Comparison of ENCODE assay signal across 10 mouse cellular contexts in the genomic region with DNA sequence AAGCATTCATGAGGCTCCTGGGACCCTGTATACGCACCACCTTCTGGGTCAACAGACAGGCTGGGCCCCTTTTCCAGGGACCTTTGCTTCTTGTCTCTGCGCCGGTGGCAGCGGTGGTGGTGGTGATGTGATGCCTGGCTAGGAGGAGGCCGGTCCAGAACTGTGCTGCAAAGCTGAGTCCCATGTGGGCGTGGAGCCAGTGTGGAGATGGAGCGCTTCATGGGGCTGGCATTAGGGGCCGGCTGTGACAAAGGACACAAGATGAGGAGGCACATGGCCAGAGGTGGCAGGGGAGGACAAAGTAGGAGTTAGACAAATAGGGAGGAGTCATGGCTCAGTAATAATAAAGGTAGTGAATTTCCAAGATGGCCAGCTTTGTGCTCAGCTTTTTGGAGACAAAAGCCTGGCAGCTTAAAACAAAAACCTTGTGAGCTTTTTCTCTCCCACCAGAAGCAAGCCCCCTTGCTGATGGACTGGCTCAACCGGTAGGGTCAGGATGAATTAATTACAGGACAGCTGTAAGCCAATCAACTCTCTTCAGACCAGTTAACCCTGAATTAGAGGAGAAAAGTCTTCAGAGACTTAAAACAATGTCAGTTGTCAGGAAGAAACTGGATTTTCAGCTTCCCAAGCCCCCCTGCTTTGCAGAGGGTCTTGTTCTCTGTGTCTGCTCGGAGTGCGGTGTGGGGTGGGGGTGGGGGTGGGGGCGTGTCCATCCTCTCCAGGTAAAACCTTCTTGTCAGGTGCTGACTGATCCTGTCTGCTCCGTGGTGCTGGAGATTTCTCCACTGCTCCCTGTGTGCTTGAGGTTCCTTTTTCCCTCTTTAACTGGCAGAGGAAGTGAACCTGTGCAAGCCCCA.
DNase-seq lines count a peak whose midpoint lies in the region; ATAC-seq and TF ChIP-seq lines count a peak whose summit lies in the region.
"Had no signal": no experiment of that assay in that cellular context is flagged by ENCODE, and none has a peak within 500 bp of the region (broad histone marks: within the 10 kb centered on the region; RNA-seq: fewer than 3 reads in every experiment).

No protein-coding gene starts in this region.

- intact Hi-C loops in gastrocnemius, postnatal 36 days (cut with DNase I), result no loop called here

- no peak for DNase-seq in kidney, postnatal 25 days
- DNase-seq in ES-E14 (ENCODE audit: low read depth, low spot score), result no peak
- peak; percentile 28 for DNase-seq in forebrain, embryonic 14.5 days (ENCODE audit: low spot score)
- no peak for DNase-seq in spleen, postnatal 36 days (ENCODE audit: low spot score in 2 of 2)
- no peak for DNase-seq in gastrocnemius, postnatal 36 days
- DNase-seq: adrenal gland, postnatal 10 days had no signal

- no peak overlapping the region for H3K4me3 ChIP-seq in kidney, embryonic 14.5 days (ENCODE audit: low read length)
- H3K4me3 ChIP-seq in ES-E14 (ENCODE audit: insufficient read depth in 1 of 2, low read depth in 1 of 2, low read length in 2 of 2, poor library complexity in 1 of 2, severe bottlenecking in 1 of 2), result peak overlapping the region; percentile 51 to 61; a peak in 3 of 4 replicates
- H3K4me3 ChIP-seq in forebrain, embryonic 14.5 days (ENCODE audit: low read depth, low read length), result no peak overlapping the region

- H3K4me1 ChIP-seq in kidney, embryonic 14.5 days (ENCODE audit: control insufficient read depth, insufficient read depth, low read length), result no peaks in the 10 kb centered on the region
- peaks cover 0 to 11% of the 10 kb centered on the region in 2 experiments; a peak in 1 of 4 replicates for H3K4me1 ChIP-seq in ES-E14 (ENCODE audit: control insufficient read depth in 2 of 2, insufficient read depth in 2 of 2, low read length in 2 of 2, poor library complexity in 1 of 2)
- H3K4me1 ChIP-seq in forebrain, embryonic 14.5 days (ENCODE audit: control insufficient read depth, insufficient read depth, low read length), result no peaks in the 10 kb centered on the region

- H3K27ac ChIP-seq in kidney, embryonic 14.5 days (ENCODE audit: low read depth, low read length), result no peak overlapping the region
- peak overlapping the region; percentile 64; the same call in 1 of the 2 replicates for H3K27ac ChIP-seq in ES-E14 (ENCODE audit: insufficient read depth, low read depth, low read length, poor library complexity, severe bottlenecking)
- H3K27ac ChIP-seq in forebrain, embryonic 14.5 days (ENCODE audit: low read depth, low read length), result no peak overlapping the region
- H3K27ac ChIP-seq: liver, embryonic 14.5 days had no signal

- H3K27me3 ChIP-seq in kidney, embryonic 14.5 days (ENCODE audit: control insufficient read depth, insufficient read depth, low read length), result no peaks in the 10 kb centered on the region
- H3K27me3 ChIP-seq in forebrain, embryonic 14.5 days (replicated peaks; ENCODE audit: control insufficient read depth, insufficient read depth, low read length), result 0 out of 2 replicates have a peak, but pooled peaks cover 2% of the 10 kb centered on the region

- WGBS in kidney, embryonic 14.5 days, result 23% methylated on average over 13 of the region's 13 CpGs
- WGBS in forebrain, embryonic 14.5 days, result 18% methylated on average over 13 of the region's 13 CpGs

- H3K9me3 ChIP-seq in kidney, embryonic 14.5 days (ENCODE audit: control insufficient read depth, low read length), result no peaks in the 10 kb centered on the region
- H3K9me3 ChIP-seq in ES-E14 (ENCODE audit: control insufficient read depth, insufficient read depth, low read depth, low read length), result no peaks in the 10 kb centered on the region
- no peaks in the 10 kb centered on the region for H3K9me3 ChIP-seq in forebrain, embryonic 14.5 days (replicated peaks; ENCODE audit: control insufficient read depth, low read length)

- ATAC-seq in kidney, embryonic 14.5 days (ENCODE audit: low FRiP score, low TSS enrichment), result 0 out of 2 replicates have a peak, but pooled peaks have one; percentile 67
- ATAC-seq in forebrain, embryonic 14.5 days, result peak; percentile 58; the same call in 1 of the 2 replicates
- ATAC-seq in megakaryocyte, adult 5-6 weeks (ENCODE audit: poor library complexity, severe bottlenecking), result peak; percentile 59
- ATAC-seq in inflammation-experienced regulatory T-cells, adult 6 months, result no peak

- no peak overlapping the region; the same call in 1 of the 2 replicates for H3K4me2 ChIP-seq in kidney, embryonic 14.5 days (replicated peaks; ENCODE audit: low read depth, low read length)
- no peak overlapping the region for H3K4me2 ChIP-seq in forebrain, embryonic 14.5 days (ENCODE audit: low read length)

- in situ Hi-C loops in ES-E14 (cut with MboI; ENCODE audit: low sequenced_read_pairs in 2 of 2, unreplicated experiment in 2 of 2), result no loop called here

- no peak overlapping the region for H3K9ac ChIP-seq in kidney, embryonic 14.5 days (ENCODE audit: low read depth, low read length)
- H3K9ac ChIP-seq in ES-E14 (ENCODE audit: insufficient read depth, low read depth, low read length, poor library complexity, severe bottlenecking), result 0 out of 2 replicates have a peak overlapping the region, but pooled peaks have one; percentile 19
- no peak overlapping the region for H3K9ac ChIP-seq in forebrain, embryonic 14.5 days (ENCODE audit: low read length)
- H3K9ac ChIP-seq: liver, embryonic 14.5 days had no signal

- no peaks in the 10 kb centered on the region for H3K36me3 ChIP-seq in kidney, embryonic 14.5 days (ENCODE audit: control insufficient read depth, insufficient read depth, low read length)
- no peaks in the 10 kb centered on the region for H3K36me3 ChIP-seq in ES-E14 (ENCODE audit: control insufficient read depth, insufficient read depth, low read length, poor library complexity, severe bottlenecking)
- H3K36me3 ChIP-seq in forebrain, embryonic 14.5 days (ENCODE audit: control insufficient read depth, insufficient read depth, low read length), result peaks cover 22% of the 10 kb centered on the region; the same call in 1 of the 2 replicates

TF ChIP-seq in ES-E14, 5 proteins besides CTCF, POLR2A, EP300 and RAD21:
- TF ChIP-seq ZC3H11A (IDR thresholded peaks at IDR 0.05; ENCODE audit: borderline replicate concordance, low read depth, low read length) (no peak), ZNF384 (IDR thresholded peaks at IDR 0.05; ENCODE audit: low read depth, low read length) (no peak), MAFK (IDR thresholded peaks at IDR 0.05; ENCODE audit: insufficient read depth, low read depth, low read length) (no peak), CHD2 (IDR thresholded peaks at IDR 0.05; ENCODE audit: low read depth, low read length) (no peak), HCFC1 (IDR thresholded peaks at IDR 0.05; ENCODE audit: borderline replicate concordance, insufficient read depth, low read length) (no peak)

Comparison
In these comparisons a context has a peak if more than half of its experiments do, and no peak if none do; other contexts are left out.
1. H3K4me3 ChIP-seq: peak in ES-E14 (2 of 2); none in kidney, embryonic 14.5 days (single experiment) and forebrain, embryonic 14.5 days (single experiment).